Mouse (Mus musculus): Measurements from ENCODE around the gene Ano6. TPM values are rescaled to one million over a fixed set of nuclear protein-coding genes. Genes with fewer than 3 reads are reported as not detected.
A peak's percentile ranks its signal among the peaks of the same experiment; 100 is the strongest.

The Ano6 gene
- total RNA-seq, 2 experiments from 2014 or later: 20.7 to 23.9 TPM

DNA sequence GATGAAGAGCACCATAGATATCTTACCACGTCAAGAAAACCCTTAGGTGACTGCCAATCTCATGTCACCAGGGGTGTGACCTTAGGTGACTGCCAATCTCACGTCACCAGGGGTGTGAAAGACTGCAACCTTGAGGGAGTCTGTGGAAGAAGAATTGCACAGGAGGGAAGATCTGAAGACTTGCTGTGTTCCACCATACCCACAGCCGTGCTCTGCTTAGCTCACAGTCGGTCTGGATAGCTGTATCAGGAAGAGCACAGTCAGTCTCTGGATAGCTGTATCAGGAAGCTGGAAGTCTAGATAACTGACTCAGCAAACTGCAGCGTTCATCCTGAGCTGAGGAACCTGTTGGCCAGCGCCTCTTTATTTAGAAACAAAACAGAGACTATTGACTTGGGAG, 92.9 kb downstream of the Ano6 start:
- no peak for DNase-seq (ENCODE audit: extremely low spot score in 1 of 2, low spot score in 1 of 2)

DNA sequence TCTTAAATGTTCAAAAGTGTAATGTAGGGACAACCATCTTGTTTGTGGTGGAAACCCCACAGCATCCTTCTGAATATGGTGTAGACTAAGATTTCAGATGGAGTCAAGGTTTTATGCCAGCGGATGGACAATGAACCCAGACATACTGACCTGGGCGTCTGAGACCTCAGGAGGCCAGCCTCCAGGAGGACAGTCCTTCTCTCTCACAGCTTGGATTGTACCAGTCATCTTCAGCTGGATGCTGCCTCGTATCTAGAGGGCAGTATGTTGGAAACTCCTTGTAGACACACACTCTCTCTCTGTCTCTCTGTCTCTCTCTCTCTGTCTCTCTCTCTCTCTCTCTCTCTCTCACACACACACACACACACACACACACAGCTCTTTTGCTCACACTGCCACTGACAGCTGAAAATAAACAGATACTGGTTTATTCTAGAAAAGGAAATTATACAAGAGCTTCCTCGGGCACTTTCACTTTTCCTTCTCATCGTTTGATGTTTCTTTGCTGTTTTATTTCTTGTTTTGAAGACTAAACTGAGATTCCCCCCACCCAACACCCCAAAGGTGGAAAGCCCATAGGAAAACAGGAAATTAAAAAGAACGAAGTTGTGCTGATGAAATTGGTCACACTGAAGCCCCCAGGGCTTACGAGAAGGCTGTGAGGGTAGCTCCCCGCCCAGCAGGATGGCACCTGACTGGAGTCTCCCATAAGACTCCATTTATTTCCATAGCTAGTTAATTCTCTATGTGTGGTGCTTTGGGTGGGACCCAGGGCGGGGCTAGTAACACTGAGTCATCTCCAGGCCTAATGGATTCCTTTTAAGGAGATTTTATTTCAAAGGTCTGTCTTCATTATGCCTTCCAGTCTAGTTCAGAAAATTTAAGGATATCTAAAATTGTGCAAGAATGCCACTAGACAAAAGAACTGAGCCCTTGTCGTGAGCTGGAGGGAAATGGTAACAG, 94.3 kb downstream of the Ano6 start:
- no peak for DNase-seq (ENCODE audit: extremely low spot score in 1 of 2, low spot score in 1 of 2)

DNA sequence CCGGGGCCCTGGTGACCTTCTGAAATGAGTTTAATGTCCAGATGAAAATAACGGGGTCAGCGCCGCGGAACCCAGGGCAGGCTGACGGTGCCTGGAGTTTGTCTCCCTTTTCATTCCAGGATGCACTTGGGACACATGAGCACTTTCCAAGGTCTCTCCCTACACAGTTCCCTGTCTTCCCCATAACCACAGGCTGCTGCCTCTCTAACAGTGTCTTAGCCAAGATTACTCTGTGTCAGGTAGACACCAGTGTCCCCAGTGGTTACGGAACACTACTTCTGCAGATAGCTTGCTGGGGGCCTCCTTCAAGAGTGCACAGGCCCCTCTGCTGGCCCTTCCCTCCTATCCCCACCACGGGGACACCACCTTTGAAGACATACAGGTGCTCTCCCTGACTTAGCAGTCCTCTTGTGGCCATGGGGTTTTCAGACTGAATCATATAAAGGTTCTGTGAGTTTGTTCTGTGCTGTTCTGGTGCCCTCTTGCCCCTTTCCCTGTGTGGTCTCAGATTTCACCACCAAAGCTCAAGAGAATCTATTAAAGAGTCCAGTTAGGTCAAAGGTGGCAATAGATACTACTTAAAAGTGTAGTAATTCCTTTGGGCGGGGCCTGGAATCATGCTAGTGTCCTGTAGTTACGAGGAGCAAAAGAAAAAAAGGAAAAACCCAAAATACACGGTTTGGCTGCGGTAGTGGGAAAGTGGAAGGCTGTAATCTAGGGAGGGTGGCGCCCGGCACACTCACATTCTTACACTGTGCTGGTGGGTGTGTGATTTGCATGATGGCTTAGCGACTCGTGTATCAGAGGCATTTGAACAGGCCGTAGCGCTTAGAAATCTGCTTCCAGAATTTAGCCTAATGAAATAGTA, 95.5 kb downstream of the Ano6 start:
- DNase-seq (ENCODE audit: extremely low spot score in 1 of 2, low spot score in 1 of 2): no peak

DNA sequence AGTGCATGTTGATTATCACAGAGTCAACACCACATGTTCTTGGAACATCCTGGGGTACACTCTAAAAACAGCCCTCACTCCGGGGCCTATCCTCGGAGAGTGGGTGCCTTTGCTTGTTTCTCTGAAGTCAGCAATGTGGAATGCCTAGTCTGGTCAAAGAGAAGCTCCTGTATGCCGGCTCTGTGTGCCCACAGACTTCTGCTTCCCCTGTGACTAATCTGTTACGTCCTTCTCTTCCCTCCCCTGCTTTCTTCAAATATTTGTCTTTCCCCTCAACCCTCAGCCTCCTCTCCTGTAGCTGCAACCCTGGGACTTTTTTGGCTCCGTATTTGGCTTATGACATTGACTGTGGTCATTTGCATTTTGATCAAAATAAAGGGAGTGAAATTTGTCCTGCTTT, 96.7 kb downstream of the Ano6 start:
- DNase-seq (ENCODE audit: extremely low spot score in 1 of 2, low spot score in 1 of 2): no peak

DNA sequence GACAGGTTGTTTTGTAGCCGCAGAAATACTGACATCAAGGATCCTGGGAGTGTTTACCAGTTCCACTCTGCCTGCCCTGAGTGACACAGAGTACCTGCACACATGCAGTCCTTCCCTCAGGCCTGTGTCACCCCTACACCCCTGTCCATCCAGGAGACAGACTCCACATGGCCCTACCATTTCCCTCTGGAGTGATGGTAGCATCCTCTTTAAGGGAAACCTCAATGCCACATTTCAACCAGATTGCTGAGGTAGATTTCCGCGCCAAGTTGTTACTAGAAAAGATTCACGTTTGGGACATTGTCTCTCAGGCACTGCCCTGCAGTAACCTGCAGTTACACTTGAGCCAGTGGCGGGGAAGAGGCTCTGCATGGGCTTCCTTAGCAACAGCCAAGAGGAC, 97.9 kb downstream of the Ano6 start:
- no peak for DNase-seq (ENCODE audit: extremely low spot score in 1 of 2, low spot score in 1 of 2)

DNA sequence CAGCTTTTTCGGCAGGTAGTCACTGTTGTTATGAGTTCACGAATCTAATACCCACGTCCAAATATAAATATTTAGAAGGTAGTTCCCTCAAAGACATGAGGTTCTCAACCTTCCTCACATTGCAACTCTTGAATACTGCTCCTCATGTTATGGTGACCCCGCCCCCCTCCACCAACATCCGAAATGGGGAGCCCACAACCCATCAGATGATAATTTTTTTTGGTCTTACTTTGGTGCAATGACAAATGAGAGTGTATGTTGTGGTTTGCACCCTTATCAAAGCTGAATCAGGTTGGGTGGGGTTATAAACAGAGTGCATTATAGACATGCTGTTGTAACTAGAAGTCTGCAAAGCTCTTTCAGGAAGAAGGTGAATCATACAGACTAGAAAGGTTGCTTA, 99.7 kb downstream of the Ano6 start:
- DNase-seq (ENCODE audit: extremely low spot score in 1 of 2, low spot score in 1 of 2): no peak

DNA sequence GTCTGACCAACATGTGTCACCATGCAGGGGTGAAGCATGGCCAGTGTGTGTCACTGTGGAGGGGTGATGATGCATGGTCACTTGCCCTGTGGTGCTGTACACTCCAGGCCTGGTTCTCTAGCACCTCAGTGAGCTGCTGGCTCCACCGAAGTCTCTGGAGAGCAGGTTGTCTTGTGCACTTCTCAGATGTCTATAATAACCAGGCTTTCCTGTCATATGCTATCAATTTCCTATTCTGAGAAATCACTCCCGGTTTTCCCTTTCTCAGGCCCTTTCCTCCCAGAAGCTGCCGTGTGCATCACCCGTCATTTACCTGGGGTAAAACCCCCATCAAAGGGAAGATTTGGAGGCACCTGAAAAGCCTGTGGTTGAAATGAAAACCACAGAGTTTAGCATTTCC, 101.5 kb downstream of the Ano6 start:
- DNase-seq (ENCODE audit: extremely low spot score in 1 of 2, low spot score in 1 of 2): no peak

DNA sequence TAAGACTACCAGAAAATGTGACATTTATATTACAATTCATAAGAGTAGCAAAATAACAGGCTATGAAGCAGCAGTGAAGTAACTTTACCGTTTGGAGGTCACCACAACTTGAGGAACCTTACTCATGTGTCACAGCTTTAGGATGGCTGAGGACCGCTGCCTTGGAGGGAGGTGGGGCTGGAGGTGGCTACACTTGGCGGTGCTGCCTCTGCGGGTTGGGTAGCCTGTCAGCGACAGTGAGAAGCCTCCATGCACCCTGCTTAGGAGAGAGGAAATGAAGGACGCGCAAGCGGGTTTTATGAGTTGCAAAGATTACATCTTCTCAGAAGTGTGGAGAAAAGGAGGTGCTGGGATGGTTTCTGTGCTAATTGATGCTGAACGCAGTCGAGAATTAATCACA, 102.3 kb downstream of the Ano6 start:
- no peak for DNase-seq (ENCODE audit: extremely low spot score in 1 of 2, low spot score in 1 of 2)

DNA sequence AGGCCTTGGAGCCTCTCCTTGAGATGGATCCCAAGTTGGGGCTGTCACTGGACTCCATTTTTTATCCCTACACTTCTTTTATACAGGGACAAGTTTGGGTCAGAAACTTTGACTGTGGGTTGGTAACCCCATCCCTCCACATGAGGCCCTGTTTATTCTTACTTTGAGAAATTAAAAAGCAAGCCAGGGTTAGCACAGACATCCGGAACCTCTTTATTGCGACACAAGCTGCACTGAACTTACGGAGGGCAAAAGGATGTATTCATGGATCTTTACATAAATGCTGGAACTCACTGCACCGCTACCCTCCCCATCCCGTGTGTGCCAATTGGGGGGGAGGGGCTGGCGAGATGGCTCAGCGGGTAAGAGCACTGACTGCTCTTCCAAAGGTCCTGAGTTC, 105.1 kb downstream of the Ano6 start:
- DNase-seq (ENCODE audit: extremely low spot score in 1 of 2, low spot score in 1 of 2): no peak

DNA sequence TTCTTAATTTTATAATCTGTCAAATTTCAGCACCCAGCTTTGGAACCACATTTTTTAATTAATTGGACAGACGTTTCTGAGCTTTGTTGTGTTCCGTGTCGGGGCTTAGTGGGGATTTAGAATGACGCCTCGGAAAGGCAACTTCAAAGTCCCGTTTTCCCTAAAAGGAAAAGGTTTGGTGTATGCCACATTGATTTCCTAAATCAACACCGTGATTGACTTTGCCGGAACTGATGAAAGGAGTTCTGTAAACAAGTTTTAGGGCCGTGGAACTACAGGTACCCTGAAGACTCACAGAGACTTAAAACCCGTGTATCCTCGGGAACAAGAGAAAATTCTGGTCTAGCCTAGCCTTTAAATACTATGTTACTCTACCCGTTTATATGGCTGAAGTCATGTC, 107.0 kb downstream of the Ano6 start:
- no peak for DNase-seq (ENCODE audit: extremely low spot score in 1 of 2, low spot score in 1 of 2)

DNA sequence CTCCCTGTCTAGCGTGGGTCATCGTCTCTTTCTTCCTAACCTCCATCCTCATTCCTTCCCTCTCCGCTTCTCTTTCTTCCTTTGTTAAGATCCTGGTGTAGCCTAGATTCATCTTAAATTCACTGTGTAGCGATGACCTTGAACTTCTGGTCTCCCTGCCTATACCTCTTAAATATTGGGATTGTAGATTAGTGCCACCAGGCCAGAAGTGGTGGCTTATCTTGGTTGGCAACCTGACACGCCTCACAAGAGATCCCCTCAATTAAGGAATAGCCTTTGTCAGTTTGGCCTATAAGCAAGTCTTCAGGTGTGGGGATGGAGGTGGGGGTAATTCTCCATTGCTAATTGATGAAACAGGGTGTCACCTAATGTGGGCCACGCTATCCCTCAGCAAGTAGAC, 107.8 kb downstream of the Ano6 start:
- no peak for DNase-seq (ENCODE audit: extremely low spot score in 1 of 2, low spot score in 1 of 2)

DNA sequence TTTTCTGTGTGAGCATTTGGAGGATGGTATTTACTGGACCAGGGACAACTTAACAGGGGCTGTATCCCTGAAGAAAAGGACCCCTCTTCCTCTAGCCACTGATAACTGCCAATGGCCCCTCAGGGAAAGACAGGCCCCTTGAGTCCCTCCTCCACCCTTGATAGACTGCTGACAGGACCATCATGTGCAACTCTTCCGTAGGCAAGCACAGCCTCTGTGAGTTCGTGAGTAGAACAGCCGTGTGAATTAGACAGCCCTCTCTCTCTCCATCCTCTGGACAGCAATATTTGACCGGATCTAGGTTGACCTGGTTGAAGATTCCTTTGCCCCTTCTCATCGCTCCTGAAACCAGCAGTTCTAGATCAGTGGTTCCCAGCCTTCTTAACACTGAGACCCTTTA, 111.8 kb downstream of the Ano6 start:
- no peak for DNase-seq (ENCODE audit: extremely low spot score in 1 of 2, low spot score in 1 of 2)

DNA sequence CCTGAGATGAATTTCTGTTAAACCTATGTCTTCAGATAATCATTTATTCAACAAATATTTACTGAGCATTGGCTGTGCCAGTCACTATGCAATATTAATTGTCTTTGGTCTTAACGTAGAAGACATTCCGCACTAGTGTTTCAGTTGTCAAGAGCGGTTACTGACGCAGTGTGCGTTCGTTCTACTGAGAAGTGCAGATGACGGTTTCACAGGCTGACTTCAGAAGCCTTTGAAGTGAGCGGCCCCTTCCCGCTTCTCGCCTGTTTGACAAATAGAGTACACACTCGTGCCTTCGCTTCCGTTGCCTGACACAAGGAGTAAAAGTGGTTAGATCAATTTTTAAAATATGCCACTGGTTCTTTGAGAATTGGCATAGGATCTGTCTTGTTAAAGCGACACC, 113.6 kb downstream of the Ano6 start:
- DNase-seq (ENCODE audit: extremely low spot score in 1 of 2, low spot score in 1 of 2): no peak

DNA sequence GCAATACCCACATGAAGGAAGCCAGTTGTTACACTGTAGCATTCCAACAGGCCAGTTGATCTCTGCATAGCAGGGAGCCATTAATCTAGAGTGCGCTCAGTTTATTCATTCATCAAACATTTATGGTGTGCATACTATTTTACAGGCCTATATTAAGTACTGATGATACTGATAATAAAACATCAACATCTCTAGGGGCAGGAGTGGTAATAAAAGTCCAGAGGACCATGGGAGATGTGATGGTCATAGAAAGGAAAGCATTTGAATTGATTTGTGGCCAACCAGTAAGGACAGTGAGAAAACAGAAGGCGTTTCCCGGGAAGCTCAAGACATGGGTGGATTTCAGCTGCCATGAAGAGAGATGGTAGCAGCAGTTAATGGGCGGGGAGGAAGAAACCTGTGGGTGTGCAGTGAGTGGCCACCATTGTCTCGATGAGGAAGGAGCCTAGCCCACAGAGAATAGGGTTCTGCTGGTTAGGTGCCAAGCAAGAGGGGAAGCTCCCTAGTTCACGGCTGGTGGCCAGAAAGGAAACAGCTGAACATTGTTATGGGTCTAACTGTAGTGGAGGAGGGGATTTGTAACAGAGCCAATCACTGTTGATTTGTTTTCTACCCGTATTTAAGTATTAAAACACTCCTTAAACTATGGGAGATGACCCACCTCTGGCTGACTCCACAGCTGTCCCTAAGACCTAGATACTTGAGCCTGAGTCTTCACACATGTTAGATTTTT, 115.5 kb downstream of the Ano6 start:
- no peak for DNase-seq (ENCODE audit: extremely low spot score in 1 of 2, low spot score in 1 of 2)

DNA sequence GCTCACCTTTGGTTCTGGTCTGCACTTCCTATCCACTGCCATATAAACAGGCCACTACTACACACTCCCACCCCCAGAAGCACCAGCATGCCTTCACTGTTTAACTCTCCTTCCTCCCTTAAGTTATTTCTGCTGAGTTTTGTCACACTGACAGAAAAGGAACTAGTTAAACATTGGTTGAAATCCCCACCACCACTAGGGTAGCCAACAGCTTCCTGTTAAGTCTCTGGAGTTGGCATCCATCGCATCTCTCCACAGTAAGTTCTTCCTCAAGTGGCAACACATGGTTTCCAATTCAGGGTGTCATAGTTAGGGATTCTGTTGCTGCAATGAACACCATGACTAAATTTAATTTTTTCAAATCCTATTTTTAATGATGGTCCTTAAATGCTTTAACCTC, 116.2 kb downstream of the Ano6 start:
- no peak for DNase-seq (ENCODE audit: extremely low spot score in 1 of 2, low spot score in 1 of 2)

DNA sequence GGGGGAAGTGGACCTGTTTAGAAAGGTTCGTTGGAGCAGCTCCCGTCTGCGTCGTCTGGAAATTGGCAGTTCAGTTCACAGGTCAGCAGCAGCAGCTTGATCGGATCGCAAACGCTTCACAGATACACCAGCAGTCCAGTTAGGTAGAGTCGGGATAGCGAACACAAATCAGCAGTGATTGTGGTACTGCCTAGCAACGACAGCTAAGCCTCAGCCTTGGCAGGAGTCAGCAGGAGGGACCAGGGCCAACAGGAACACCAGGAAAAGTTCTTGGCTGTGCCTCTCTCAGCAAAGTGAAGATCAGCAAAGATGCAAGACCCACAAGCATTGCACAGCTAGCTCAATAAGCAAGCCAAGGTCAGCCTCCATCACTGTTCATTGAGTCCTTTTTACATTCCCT, 116.7 kb downstream of the Ano6 start:
- peak; percentile 39 to 50 for DNase-seq (ENCODE audit: extremely low spot score in 1 of 2, low spot score in 1 of 2)

DNA sequence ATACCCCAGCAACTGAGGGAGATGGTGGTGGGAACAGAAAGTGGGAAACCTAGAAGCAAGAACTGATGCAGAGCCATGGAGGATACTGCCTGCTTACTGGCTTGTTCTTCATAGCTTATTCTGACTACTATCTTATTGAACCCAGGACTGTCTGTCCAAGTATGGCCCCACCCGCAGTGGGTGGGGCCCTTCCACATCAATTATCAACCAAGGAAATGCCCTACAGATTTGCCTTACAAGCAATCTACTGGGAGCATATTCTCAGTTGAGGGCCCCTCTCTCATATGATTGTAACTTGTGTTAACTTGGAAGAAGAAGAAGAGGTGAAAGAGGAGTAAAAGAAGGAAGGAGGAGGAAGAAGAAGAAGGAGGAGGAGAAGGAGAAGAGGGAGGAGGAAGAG, 117.3 kb downstream of the Ano6 start:
- DNase-seq (ENCODE audit: extremely low spot score in 1 of 2, low spot score in 1 of 2): no peak

DNA sequence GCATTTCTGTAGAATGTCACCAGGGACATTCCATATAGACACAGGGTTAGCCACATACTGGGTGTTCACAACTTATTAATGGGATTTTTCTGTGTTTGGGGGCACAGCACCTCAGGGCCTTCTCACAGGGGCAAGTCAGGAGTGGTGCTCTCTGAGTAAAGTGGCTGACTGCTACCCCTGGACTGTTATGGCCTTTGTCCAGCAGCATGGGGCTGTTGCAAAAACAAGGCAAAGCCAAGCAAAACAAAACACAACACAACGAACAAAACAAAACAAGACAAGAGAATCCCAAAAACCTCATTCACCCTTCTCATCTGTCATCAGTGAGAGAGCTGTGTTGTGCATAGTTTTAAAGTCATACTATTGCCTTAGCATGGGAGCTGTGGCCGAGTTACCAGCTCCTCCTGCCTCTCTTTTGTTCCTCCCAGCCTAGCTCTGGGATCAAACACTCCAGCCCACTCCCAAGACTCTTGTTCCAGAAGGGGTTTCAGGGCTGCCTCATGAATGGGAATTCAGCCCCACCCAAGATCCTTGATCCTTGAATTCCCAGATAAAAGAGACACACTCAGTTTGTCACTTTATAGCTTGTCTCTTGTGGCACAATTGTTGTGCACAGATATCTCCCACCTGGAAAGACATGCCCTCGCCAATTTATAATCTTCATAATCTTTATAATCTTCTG, 119.6 kb downstream of the Ano6 start:
- no peak for DNase-seq (ENCODE audit: extremely low spot score in 1 of 2, low spot score in 1 of 2)

DNA sequence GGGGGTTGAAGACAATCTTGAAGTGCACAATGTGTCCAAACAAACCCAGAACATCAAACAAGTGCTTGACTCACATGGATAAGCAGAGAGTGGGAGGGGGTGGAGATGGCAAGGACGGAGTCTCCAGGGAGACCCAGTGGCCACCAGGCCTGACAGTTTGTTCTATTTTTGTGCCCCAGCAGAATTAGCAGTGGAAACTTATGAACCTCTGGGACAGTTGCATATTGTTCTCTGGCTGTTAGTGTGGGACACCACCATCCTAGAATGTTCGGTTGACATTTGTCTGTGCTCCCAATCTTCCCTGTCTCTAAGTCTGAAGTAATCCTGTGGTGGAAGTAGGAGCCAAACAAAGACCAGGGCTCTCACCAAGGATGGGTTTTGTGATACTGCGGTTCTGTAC, 124.3 kb downstream of the Ano6 start:
- no peak for DNase-seq (ENCODE audit: extremely low spot score in 1 of 2, low spot score in 1 of 2)

DNA sequence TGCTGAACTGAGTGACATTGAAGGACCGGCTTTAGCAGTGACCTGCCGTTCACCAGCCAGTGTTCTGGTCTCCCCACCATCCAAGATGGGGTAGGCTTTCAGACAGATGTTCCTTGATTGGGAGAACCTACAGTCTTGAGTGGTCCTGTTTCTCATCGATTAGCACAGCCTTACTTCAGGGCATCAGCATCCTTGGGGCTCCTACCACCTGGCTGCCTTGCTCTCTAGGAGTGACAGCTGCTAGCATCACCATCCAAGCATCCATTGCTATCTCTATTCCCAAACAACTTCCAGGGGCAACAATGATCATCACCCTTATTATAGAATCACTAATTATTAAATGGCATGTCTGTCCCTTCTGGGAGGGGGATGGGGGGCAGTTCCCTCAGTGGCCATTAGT, 124.8 kb downstream of the Ano6 start:
- DNase-seq (ENCODE audit: extremely low spot score in 1 of 2, low spot score in 1 of 2): no peak

Measured in layer of hippocampus, postnatal 25 days (tissue).